Mouse (Mus musculus): ENCODE data around the gene Ehd1. TPM values are rescaled to one million over a fixed set of nuclear protein-coding genes. Genes with fewer than 3 reads are reported as not detected.
"Not testable (repeated sequence)": the region's sequence is repeated elsewhere in the genome, so short reads cannot be mapped to it uniquely, and the experiment has no call there.

The Ehd1 gene
- total RNA-seq, 2 experiments from 2014 or later: 80.2 to 82.3 TPM

GRCm38 (mm10) chr19:6286434-6287401 is 10.2 kb downstream of the Ehd1 start:
- peak overlapping the region; percentile 93 for H3K27ac ChIP-seq
- DNase-seq (ENCODE audit: low spot score in 2 of 2): peak; percentile 59 to 69
- peak overlapping the region; percentile 4; the same call in 1 of the 2 replicates for H3K4me3 ChIP-seq
- TF ChIP-seq CTCF (conservative IDR thresholded peaks at IDR 0.05): no peak

- peak; percentile 38 for TF ChIP-seq CTCF (conservative IDR thresholded peaks at IDR 0.05)
- no peak overlapping the region for H3K4me3 ChIP-seq
- peak overlapping the region; percentile 93 for H3K27ac ChIP-seq
- DNase-seq (ENCODE audit: low spot score in 2 of 2): no peak
Measured at GRCm38 (mm10) chr19:6288236-6288894, 11.8 kb downstream of the Ehd1 start.

- Histone ChIP-seq H3K27ac (peak overlapping the region; percentile 93), H3K4me3 (no peak overlapping the region)
- TF ChIP-seq CTCF (conservative IDR thresholded peaks at IDR 0.05): 0 out of 2 replicates have a peak, but pooled peaks have one; percentile 22
- no peak for DNase-seq (ENCODE audit: low spot score in 2 of 2)
Measured at GRCm38 (mm10) chr19:6289696-6290238, 13.2 kb downstream of the Ehd1 start.

- not testable (repeated sequence) for H3K4me3 ChIP-seq; DNase-seq (ENCODE audit: low spot score in 2 of 2)
- peak overlapping the region; percentile 78 for H3K27ac ChIP-seq
Measured at GRCm38 (mm10) chr19:6290720-6291116, 14.2 kb downstream of the Ehd1 start.

GRCm38 (mm10) chr19:6291117-6291781 is 14.7 kb downstream of the Ehd1 start:
- DNase-seq (ENCODE audit: low spot score in 2 of 2): no peak
- H3K4me3 ChIP-seq: no peak overlapping the region
- peak overlapping the region; percentile 78 for H3K27ac ChIP-seq
- no peak for TF ChIP-seq CTCF (conservative IDR thresholded peaks at IDR 0.05)

GRCm38 (mm10) chr19:6292262-6292661 is 15.7 kb downstream of the Ehd1 start:
- Histone ChIP-seq H3K4me3 (no peak overlapping the region), H3K27ac (peak overlapping the region; percentile 78; the same call in 1 of the 2 replicates)
- no peak for TF ChIP-seq CTCF (conservative IDR thresholded peaks at IDR 0.05)
- no peak for DNase-seq (ENCODE audit: low spot score in 2 of 2)

GRCm38 (mm10) chr19:6294301-6294700 is 17.8 kb downstream of the Ehd1 start:
- no peak overlapping the region for H3K4me3 ChIP-seq
- peak overlapping the region; percentile 55; the same call in 1 of the 2 replicates for H3K27ac ChIP-seq
- no peak for DNase-seq (ENCODE audit: low spot score in 2 of 2)
- no peak for TF ChIP-seq CTCF (conservative IDR thresholded peaks at IDR 0.05)

- no peak for DNase-seq (ENCODE audit: low spot score in 2 of 2)
- Histone ChIP-seq H3K4me3 (no peak overlapping the region), H3K27ac (no peak overlapping the region)
- no peak for TF ChIP-seq CTCF (conservative IDR thresholded peaks at IDR 0.05)
Measured at GRCm38 (mm10) chr19:6296551-6297210, 20.2 kb downstream of the Ehd1 start.

- DNase-seq (ENCODE audit: low spot score in 2 of 2): no peak
- Histone ChIP-seq H3K27ac (no peak overlapping the region; the same call in 1 of the 2 replicates), H3K4me3 (no peak overlapping the region)
- no peak for TF ChIP-seq CTCF (conservative IDR thresholded peaks at IDR 0.05)
Measured at GRCm38 (mm10) chr19:6297641-6298040, 21.1 kb downstream of the Ehd1 start.

GRCm38 (mm10) chr19:6299003-6299402 is 22.5 kb downstream of the Ehd1 start:
- Histone ChIP-seq H3K27ac (peak overlapping the region; percentile 83; the same call in 1 of the 2 replicates), H3K4me3 (no peak overlapping the region)
- TF ChIP-seq CTCF (conservative IDR thresholded peaks at IDR 0.05): no peak
- DNase-seq (ENCODE audit: low spot score in 2 of 2): no peak

GRCm38 (mm10) chr19:6299450-6300267 is 23.1 kb downstream of the Ehd1 start:
- Histone ChIP-seq H3K4me3 (no peak overlapping the region), H3K27ac (peak overlapping the region; percentile 83)
- DNase-seq (ENCODE audit: low spot score in 2 of 2): no peak
- no peak for TF ChIP-seq CTCF (conservative IDR thresholded peaks at IDR 0.05)

All from layer of hippocampus, adult 2 months (tissue).